Mouse (Mus musculus): Measurements from ENCODE around the gene Anks3.

GRCm38 (mm10) chr16:4906559-4906958, 57.4 kb downstream of the Anks3 start:
- TF ChIP-seq JUND (IDR thresholded peaks at IDR 0.05; ENCODE audit: low read depth, low read length) = no peak
- TF ChIP-seq MEF2A (IDR thresholded peaks at IDR 0.05; ENCODE audit: extremely low read depth, insufficient replicate concordance, low read depth, low read length, poor library complexity, severe bottlenecking) = no peak
- TF ChIP-seq CTCF (IDR thresholded peaks at IDR 0.05 in 2 of 3, conservative IDR thresholded peaks at IDR 0.05 in 1 of 3; ENCODE audit: control insufficient read depth in 1 of 3, insufficient read depth in 1 of 3, low read depth in 2 of 3, low read length in 3 of 3, poor library complexity in 1 of 3, severe bottlenecking in 1 of 3) = no peak
- no peak for TF ChIP-seq EP300 (IDR thresholded peaks at IDR 0.05; ENCODE audit: low read depth in 1 of 2, low read length in 2 of 2)
- TF ChIP-seq ETS1 (IDR thresholded peaks at IDR 0.05; ENCODE audit: low read depth, low read length) = no peak
- TF ChIP-seq POLR2AphosphoS5 (IDR thresholded peaks at IDR 0.05; ENCODE audit: borderline replicate concordance, low read depth, low read length) = no peak
- no peak for TF ChIP-seq NELFE (IDR thresholded peaks at IDR 0.05; ENCODE audit: low read depth, low read length)
- TF ChIP-seq POLR2A (IDR thresholded peaks at IDR 0.05; ENCODE audit: control insufficient read depth in 1 of 2, insufficient read depth in 1 of 2, low read depth in 1 of 2, low read length in 2 of 2, poor library complexity in 1 of 2) = no peak
- TF ChIP-seq MAX (IDR thresholded peaks at IDR 0.05; ENCODE audit: low read length) = no peak
- no peak for TF ChIP-seq MAZ (IDR thresholded peaks at IDR 0.05; ENCODE audit: low read depth, low read length)
- no peak for TF ChIP-seq KAT2A (conservative IDR thresholded peaks at IDR 0.05; ENCODE audit: low read depth, low read length)
- TF ChIP-seq ELF1 (IDR thresholded peaks at IDR 0.05; ENCODE audit: low read depth, low read length) = no peak
